Mouse (Mus musculus): ENCODE data around the gene Tmem158.

- no peak for TF ChIP-seq CTCF (IDR thresholded peaks at IDR 0.05; ENCODE audit: low read depth)
- TF ChIP-seq EP300 (IDR thresholded peaks at IDR 0.05; ENCODE audit: low read depth), result no peak
Observed at GRCm38 (mm10) chr9:123247992-123248391, 12.6 kb downstream of the Tmem158 start.
